Mouse (Mus musculus) liver, embryonic 16.5 days (tissue): ENCODE results near the gene Ehbp1. TPM values are rescaled to one million over a fixed set of nuclear protein-coding genes. Genes with fewer than 3 reads are reported as not detected.

Source experiments
- ATAC-seq: fragments of 200-750 bp; cut with Nextera tagmentation; 2 replicates; pipeline ENCODE4 v1.8.0; 2017; ENCODE audit warnings: low read depth, mild to moderate bottlenecking, moderate number of reproducible peaks, moderate library complexity
- H3K27ac ChIP-seq: fragments of 300-500 bp; sonication (generic); 2 replicates; pipeline ENCODE4 v1.5.1; 2014; ENCODE audit warnings: mild to moderate bottlenecking, low read length
- H3K27me3 ChIP-seq: fragments of 300-500 bp; sonication (generic); 2 replicates; pipeline ENCODE4 v1.6.1; 2014; ENCODE audit warnings: low read depth, low read length, mixed read lengths; ENCODE audit not compliant: control insufficient read depth, insufficient read depth
- H3K36me3 ChIP-seq: fragments of 300-500 bp; sonication (generic); 2 replicates; pipeline ENCODE4 v1.6.1; 2014; ENCODE audit warnings: mild to moderate bottlenecking; ENCODE audit not compliant: control insufficient read depth, insufficient read depth
- H3K4me1 ChIP-seq: fragments of 300-500 bp; sonication (generic); 2 replicates; pipeline ENCODE4 v1.6.1; 2014; ENCODE audit warnings: low read depth, low read length, mixed read lengths; ENCODE audit not compliant: control insufficient read depth
- H3K4me2 ChIP-seq: fragments of 300-500 bp; sonication (generic); 2 replicates; pipeline ENCODE4 v1.6.1; 2014; ENCODE audit warnings: low read depth, low read length, mixed read lengths
- H3K4me3 ChIP-seq: fragments of 300-500 bp; sonication (generic); 2 replicates; pipeline ENCODE4 v1.5.1; 2014; ENCODE audit warnings: low read depth, mild to moderate bottlenecking, low read length
- H3K9ac ChIP-seq: fragments of 300-500 bp; sonication (generic); 2 replicates; pipeline ENCODE4 v1.6.1; 2014; ENCODE audit warnings: low read depth, low read length
- H3K9me3 ChIP-seq: fragments of 300-500 bp; sonication (generic); replicated peaks from 2 replicates; pipeline ENCODE4 v1.6.1; 2016; ENCODE audit warnings: low read length; ENCODE audit not compliant: control insufficient read depth
- WGBS: fragments of 180-500 bp; shearing (Covaris S2); extraction: QIAGEN DNeasy Blood & Tissue Kit; methylation state at CpG from one replicate; pipeline ENCODE4 v1.1.7; 2014; ENCODE audit not compliant: insufficient replicate concordance; 5-methylcytosine and 5-hydroxymethylcytosine counted together
- polyA plus RNA-seq: library from polyadenylated mRNA; unstranded; fragments of >200 nt; fragmentation: Nextera tagmentation; extraction: Ambion mirVana; gene quantifications from 2 replicates; pipeline ENCODE4 v1.2.1, GENCODE M21; 2015

Gene Ehbp1
- polyA plus RNA-seq, 1 experiment from 2014 or later = 3.1 TPM

DNA sequence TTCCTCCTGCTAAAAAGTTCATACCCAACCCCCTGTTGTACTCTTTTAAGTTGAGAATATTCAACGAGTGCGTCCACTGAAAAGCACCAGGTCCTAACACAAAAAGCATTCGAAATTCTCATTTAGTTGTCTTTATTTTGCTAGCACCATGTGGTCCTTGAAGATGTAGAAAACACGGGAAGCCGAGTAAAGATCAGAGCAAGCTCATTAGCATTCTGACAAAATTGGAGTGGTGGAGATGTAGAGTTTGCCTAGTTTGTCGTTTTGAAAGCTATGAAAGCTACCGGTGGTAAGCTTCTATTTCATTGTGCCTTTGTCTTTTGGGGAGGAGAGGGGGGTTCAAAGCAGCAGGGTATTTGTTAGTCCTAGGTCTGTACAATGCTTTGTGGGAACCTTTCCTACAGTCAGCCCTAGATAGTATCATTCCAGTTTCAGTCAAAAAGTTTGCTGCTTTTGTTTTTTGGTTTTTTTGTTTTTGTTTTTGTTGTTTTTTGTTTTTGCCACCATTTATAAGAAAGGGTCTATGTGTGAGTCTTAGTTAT is 307.5 kb downstream of the Ehbp1 start:
- Histone ChIP-seq H3K36me3 (no peaks in the 10 kb centered on the region), H3K4me2 (no peak overlapping the region), H3K9ac (no peak overlapping the region), H3K4me1 (no peaks in the 10 kb centered on the region), H3K4me3 (no peak overlapping the region), H3K9me3 (no peaks in the 10 kb centered on the region), H3K27me3 (no peaks in the 10 kb centered on the region), H3K27ac (no peak overlapping the region)
- WGBS = 54% methylated on average over 7 of the region's 7 CpGs
- no peak for ATAC-seq

DNA sequence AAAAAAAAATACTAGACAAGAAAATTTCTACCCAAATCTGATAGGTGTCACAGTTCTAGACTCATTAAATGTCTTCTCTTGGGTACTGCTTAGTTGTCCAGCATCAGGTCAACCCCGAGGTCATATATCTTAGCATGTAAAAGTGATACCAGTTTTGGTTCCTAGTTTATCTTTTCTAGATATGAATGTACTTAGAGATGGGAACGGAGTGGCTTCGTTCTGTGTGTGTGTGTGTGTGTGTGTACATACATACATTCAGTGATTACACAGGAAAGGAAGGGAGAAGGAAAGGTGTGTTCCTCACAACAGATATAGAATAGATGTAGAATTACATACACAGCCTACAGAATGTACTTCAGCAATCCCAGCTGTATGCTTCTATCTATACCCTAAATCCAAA is 308.5 kb downstream of the Ehbp1 start:
- Histone ChIP-seq H3K27ac (no peak overlapping the region), H3K36me3 (no peaks in the 10 kb centered on the region), H3K27me3 (no peaks in the 10 kb centered on the region), H3K4me1 (no peaks in the 10 kb centered on the region), H3K4me2 (no peak overlapping the region), H3K4me3 (no peak overlapping the region), H3K9ac (no peak overlapping the region), H3K9me3 (no peaks in the 10 kb centered on the region)
- ATAC-seq = no peak
- 70% methylated on average over 3 of the region's 3 CpGs for WGBS

DNA sequence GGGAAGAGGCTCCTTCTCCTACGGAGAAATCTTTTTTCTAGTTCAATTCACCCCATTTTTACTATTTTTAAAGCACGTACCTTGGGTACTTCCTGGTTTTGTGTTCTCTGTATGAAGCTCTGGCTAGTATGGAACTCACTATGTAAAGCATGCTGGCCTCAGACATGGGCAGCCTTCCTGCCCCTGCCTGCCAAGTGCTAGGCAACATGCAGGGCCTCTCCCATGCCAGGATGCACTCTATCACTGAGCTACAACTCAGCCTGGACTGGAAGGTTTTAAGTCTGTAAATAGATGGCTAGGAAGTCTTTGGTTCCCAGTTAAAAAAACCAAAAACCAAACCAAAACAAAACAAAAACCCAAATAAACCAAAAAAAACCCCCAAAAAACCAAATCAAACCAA is 321.5 kb downstream of the Ehbp1 start:
- Histone ChIP-seq H3K4me3 (no peak overlapping the region), H3K27me3 (no peaks in the 10 kb centered on the region), H3K9ac (no peak overlapping the region), H3K4me2 (no peak overlapping the region), H3K27ac (no peak overlapping the region), H3K4me1 (no peaks in the 10 kb centered on the region), H3K36me3 (no peaks in the 10 kb centered on the region; the same call in 1 of the 2 replicates), H3K9me3 (no peaks in the 10 kb centered on the region)
- no peak for ATAC-seq
- 60% methylated on average over 2 of the region's 2 CpGs for WGBS

- Histone ChIP-seq H3K27me3 (no peaks in the 10 kb centered on the region), H3K36me3 (no peaks in the 10 kb centered on the region; the same call in 1 of the 2 replicates), H3K4me1 (no peaks in the 10 kb centered on the region), H3K9ac (no peak overlapping the region), H3K9me3 (no peaks in the 10 kb centered on the region), H3K4me3 (no peak overlapping the region), H3K27ac (no peak overlapping the region), H3K4me2 (no peak overlapping the region)
- 82% methylated on average over 8 of the region's 8 CpGs for WGBS
- no peak for ATAC-seq
Observed at GRCm38 (mm10) chr11:22017444-22017843, 324.6 kb downstream of the Ehbp1 start.

DNA sequence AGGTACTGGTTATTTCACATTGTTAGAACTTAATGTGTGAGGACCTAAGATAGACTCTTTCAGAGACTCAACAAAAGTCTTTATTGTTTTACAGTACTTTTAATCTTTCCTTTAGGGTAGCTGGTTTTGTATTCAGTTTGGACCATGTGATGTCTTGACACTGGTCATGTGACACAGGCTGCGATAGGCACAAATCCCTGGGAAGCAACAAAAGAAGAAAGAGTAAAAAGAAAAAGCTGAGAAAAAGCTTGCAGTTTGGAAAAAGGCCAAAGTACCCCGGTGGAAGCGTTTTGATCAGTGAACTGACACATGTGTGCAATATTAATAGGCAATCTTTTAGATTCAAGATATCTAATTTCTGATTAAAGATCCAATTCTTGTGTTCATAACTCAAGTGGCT is 325.8 kb downstream of the Ehbp1 start:
- H3K4me3 ChIP-seq = no peak overlapping the region
- no peak for ATAC-seq
- WGBS = 67% methylated on average over 3 of the region's 3 CpGs
- no peaks in the 10 kb centered on the region for H3K27me3 ChIP-seq
- no peaks in the 10 kb centered on the region; the same call in 1 of the 2 replicates for H3K36me3 ChIP-seq
- no peak overlapping the region for H3K4me2 ChIP-seq
- no peaks in the 10 kb centered on the region for H3K9me3 ChIP-seq
- no peak overlapping the region for H3K9ac ChIP-seq
- no peaks in the 10 kb centered on the region for H3K4me1 ChIP-seq
- no peak overlapping the region for H3K27ac ChIP-seq

DNA sequence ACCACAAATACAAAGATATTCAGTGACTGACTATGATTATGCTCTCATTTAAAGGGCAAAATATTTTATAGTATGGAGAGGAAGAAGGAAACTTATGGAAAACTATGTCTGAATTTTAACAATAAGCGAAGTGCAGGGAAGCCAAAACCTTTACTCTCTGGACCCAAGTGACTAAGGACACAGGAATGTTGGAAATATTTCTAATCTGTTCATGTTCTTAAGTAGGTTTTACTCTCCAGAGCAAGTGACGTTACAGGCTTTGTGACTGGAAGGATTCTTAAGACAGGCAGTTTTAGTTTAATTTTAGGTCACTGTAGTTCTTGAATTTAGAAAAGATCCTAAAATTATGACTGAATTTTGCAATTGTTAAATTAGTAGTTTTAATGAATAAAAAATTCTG is 333.3 kb downstream of the Ehbp1 start:
- Histone ChIP-seq H3K4me1 (peaks cover 3% of the 10 kb centered on the region; the same call in 1 of the 2 replicates), H3K4me3 (no peak overlapping the region), H3K9me3 (no peaks in the 10 kb centered on the region), H3K4me2 (no peak overlapping the region), H3K9ac (no peak overlapping the region), H3K27me3 (peaks cover 54% of the 10 kb centered on the region), H3K36me3 (no peaks in the 10 kb centered on the region), H3K27ac (no peak overlapping the region)
- no peak for ATAC-seq
- WGBS = 29% methylated on average over 2 of the region's 2 CpGs

DNA sequence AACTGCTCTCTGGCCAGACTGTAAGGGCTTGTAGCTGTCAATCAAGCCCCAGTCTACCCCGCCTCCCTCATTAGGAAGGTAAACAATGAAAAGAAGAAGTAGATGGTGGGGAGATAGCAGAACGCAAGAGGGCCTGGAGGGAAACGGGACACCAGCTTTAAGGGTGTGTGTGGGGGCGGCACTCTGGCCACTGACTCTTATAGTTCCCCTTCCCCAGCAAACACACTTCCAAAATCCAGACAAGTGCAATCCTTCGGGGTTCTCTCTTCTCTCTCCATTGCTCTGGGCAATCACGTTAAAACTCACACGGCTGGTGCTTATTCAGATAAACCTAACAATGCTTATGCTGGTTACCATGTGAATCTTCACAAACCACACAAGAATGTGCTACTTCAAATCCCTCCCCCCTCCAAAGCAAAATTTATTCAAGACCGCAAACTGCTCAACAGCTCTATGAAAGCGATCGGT is 333.9 kb downstream of the Ehbp1 start:
- Histone ChIP-seq H3K9me3 (no peaks in the 10 kb centered on the region), H3K4me1 (peaks cover 3% of the 10 kb centered on the region; the same call in 1 of the 2 replicates), H3K9ac (no peak overlapping the region), H3K27ac (no peak overlapping the region), H3K4me3 (no peak overlapping the region), H3K4me2 (no peak overlapping the region), H3K27me3 (peaks cover 61% of the 10 kb centered on the region), H3K36me3 (no peaks in the 10 kb centered on the region)
- no peak for ATAC-seq
- 5% methylated on average over 10 of the region's 10 CpGs for WGBS

- no peak overlapping the region for H3K9ac ChIP-seq
- peaks cover 65% of the 10 kb centered on the region for H3K27me3 ChIP-seq
- 5% methylated on average over 6 of the region's 6 CpGs for WGBS
- H3K4me2 ChIP-seq = no peak overlapping the region
- no peak overlapping the region for H3K4me3 ChIP-seq
- H3K36me3 ChIP-seq = no peaks in the 10 kb centered on the region
- no peak for ATAC-seq
- peaks cover 3% of the 10 kb centered on the region; the same call in 1 of the 2 replicates for H3K4me1 ChIP-seq
- no peaks in the 10 kb centered on the region for H3K9me3 ChIP-seq
- no peak overlapping the region for H3K27ac ChIP-seq
Observed at GRCm38 (mm10) chr11:22007781-22008110, 334.3 kb downstream of the Ehbp1 start.

DNA sequence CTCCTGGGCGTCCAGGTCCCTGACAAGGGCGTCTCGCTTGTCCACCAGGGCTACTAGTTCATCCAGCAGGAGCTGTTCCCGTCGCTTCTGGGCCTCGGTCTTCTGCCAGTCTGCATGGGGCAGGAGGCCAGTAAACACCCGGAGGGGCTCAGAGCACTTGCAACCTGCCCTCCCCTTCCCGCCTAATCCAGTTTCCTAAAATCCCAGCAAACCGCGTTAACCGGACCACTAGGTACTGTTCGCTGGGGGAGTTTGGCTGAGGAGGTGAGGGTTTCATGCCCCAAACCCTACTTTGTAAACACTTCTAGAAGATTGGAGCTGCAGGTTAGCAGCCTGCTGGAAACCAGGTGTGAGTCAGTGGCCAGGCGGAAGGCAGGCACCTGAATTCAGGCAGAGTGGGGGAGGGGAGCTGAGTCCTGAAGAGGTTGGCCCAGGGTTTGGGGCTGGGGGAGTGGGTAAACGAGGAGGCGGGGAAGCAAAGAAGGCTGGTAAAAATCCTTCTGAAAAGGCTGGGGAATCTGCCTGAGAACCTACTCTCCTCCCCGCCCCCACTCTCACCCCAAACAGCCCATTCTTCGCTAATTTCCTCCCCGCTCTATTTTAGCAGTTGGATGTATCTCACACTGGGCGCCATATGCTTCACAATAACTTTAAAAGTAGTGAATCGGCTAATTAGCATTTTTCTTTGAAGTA is 334.9 kb downstream of the Ehbp1 start:
- Histone ChIP-seq H3K4me3 (no peak overlapping the region), H3K36me3 (no peaks in the 10 kb centered on the region), H3K27me3 (peaks cover 70% of the 10 kb centered on the region), H3K4me2 (no peak overlapping the region), H3K9me3 (no peaks in the 10 kb centered on the region), H3K9ac (no peak overlapping the region), H3K27ac (no peak overlapping the region), H3K4me1 (peaks cover 3% of the 10 kb centered on the region; the same call in 1 of the 2 replicates)
- 9% methylated on average over 20 of the region's 20 CpGs for WGBS
- ATAC-seq = no peak
